Mouse (Mus musculus): ENCODE results near the gene Gm11569.
"Not testable (repeated sequence)": the region's sequence is repeated elsewhere in the genome, so short reads cannot be mapped to it uniquely, and the experiment has no call there.

GRCm38 (mm10) chr11:99804346-99804745 is 5.6 kb upstream of the Gm11569 start, which contains the start of gene Gm11554:
- not testable (repeated sequence) for TF ChIP-seq TAL1, GATA1 (IDR thresholded peaks at IDR 0.05; ENCODE audit: low read length)

Data from erythroblast, embryonic 14.5 days (primary cell).